Mouse (Mus musculus): ENCODE data around the gene Gm7579. TPM values are rescaled to one million over a fixed set of nuclear protein-coding genes. Genes with fewer than 3 reads are reported as not detected.
"Not testable (repeated sequence)": the region's sequence is repeated elsewhere in the genome, so short reads cannot be mapped to it uniquely, and the experiment has no call there.

Gm7579 gene
- not detected for total RNA-seq (2021)

GRCm38 (mm10) chr7:142211559-142211958 is at the start of gene Gm7579:
Gene Gm7579 (plus strand): TSS chr7:142211859.
- DNase-seq = no peak

DNA sequence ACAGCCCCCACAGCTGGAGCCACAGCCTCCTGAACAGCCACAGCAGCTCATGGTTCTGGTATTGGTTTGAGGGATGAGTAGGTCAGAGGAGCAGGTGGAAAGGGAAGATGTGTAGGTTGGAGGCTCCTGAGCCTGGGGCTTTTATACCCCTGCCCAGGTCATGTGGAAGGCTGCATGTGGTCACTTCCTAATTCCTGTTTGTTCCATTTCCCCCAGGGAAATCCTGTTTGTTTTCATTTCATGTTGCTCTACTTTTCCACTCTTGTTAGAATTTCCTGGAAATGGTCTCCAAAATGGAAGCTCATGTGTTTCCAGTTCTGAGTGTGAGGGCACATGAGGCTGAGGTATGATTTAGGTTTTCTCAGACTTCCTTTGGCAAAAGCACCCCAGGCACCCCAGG is 46.0 kb upstream of the Gm7579 start, which contains the start of gene Gm4553:
Gene Gm4553 (minus strand): TSS at position 101 of the 400 bp plus-strand sequence.
- not testable (repeated sequence) for DNase-seq

DNA sequence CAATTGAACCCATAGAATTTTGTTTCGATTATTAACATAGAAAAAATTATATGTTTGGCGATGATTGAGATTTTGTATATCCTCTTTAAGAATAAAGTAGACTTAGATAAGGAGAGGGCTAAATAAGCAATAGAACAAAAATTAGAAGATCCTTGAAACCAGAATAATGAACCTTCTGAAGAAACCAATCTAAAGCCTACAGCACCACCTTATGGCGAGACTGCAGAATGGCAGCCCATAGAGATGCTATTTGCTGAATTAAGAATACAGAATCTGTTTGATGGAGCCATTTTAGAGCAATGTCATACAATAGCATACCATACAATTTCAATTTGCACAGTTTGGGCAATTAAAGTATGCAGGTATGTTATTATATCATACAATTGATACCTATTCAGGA is 41.8 kb upstream of the Gm7579 start:
- no peak for DNase-seq

GRCm38 (mm10) chr7:142175905-142176304 is 35.8 kb upstream of the Gm7579 start, which contains the start of gene Krtap5-2:
Gene Krtap5-2 (minus strand): TSS chr7:142176005.
- DNase-seq = not testable (repeated sequence)

GRCm38 (mm10) chr7:142178685-142179084 is 33.0 kb upstream of the Gm7579 start:
- peak in 1 of 2 experiments; percentile 9 for DNase-seq

DNA sequence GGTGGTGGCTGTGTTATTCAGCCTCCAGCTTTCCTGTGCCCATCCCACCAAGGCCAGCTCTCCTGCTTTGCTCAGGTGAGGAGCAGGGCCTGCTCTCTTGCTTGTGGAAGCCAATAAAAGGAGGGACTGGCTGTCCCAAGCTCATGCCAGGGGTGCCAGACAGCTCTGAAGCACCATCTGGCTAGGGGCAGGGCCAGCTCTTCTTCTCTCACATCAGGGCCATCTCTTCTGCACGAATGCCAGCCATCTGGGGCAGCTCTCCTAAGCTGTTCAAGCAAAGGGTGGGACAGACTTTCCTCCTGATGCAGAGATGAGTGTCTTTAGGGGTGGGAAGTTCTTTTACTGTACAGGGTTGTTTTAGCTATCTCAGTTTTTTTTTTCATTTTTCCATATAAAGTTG is 30.6 kb upstream of the Gm7579 start:
- DNase-seq = no peak

GRCm38 (mm10) chr7:142188156-142188555 is 23.5 kb upstream of the Gm7579 start:
- DNase-seq = no peak

GRCm38 (mm10) chr7:142190289-142190688 is 21.4 kb upstream of the Gm7579 start, which contains the start of gene Gm10153:
Gene Gm10153 (minus strand): TSS chr7:142190389.
- DNase-seq = no peak

- DNase-seq = no peak
Measured at GRCm38 (mm10) chr7:142198748-142199147, 12.9 kb upstream of the Gm7579 start.

DNA sequence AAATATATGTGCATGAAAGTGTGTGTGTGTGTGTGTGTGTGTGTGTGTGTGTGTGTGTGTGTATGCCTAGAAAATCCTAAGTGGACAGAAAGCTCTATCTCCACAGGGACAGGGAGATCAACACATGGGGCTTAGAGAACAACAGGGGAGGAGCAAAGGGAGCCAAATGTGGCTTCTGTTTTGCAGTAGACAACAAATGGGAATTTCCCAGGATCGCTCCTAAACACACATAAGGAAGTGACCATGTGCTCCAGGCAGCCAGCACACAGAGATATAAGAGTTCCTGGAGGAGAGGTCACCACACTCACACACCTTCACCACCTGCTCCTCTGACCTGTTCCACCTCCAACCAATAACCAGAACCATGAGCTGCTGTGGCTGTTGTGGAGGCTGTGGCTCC is 10.6 kb upstream of the Gm7579 start, which contains the start of gene Krtap5-3:
Gene Krtap5-3 (plus strand): TSS at position 301 of the 400 bp plus-strand sequence.
- no peak for DNase-seq

DNA sequence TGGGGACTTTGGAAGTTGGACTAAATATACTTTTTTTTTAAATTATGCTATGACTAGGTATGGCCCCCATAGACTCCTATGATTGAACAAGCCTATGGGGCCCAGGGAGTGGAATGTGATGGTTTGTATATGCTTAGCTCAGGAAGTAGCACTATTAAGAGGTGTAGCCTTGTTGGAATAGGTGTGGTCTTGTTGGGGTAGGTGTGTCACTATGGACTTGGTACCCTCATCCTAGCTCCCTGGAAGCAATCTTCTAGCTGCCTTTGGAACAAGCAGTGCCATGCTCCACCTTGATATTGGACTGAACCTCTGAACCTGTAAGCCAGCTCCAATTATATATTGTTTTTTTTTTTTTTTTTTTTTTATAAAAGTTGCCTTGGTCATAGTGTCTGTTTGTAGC is 6.2 kb upstream of the Gm7579 start:
- no peak for DNase-seq

DNA sequence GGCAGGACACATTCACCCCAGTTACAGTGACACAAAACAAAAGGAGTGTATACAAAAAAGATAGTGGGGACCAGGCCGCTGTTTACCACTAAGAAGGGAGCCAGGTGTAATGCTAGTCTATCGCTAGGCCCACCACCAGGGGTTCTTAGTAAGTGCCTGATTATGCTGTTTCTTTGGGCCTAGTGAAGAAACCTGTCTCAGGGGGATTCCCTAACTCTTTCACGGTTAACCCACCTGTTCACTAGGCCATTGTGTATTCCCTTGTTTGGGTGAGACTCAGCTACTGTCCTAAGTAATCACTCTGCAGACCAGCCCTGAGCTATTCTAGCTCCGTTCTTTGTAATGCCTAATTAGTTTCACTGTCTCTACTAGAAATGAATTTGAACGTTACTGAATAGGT is 4.8 kb upstream of the Gm7579 start:
- not testable (repeated sequence) for DNase-seq

DNA sequence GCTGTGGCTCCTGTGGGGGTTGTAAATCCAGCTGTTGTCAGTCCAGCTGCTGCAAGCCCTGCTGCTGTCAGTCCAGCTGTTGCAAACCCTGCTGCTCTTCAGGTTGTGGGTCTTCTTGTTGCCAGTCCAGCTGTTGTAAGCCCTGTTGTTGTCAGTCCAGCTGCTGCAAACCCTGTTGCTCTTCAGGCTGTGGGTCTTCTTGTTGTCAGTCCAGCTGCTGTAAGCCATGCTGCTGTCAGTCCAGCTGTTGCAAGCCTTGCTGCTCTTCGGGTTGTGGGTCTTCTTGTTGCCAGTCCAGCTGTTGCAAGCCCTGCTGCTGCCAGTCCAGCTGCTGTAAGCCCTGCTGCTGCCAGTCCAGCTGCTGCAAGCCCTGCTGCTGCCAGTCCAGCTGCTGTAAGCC is 477 bp downstream of the Gm7579 start:
- not testable (repeated sequence) for DNase-seq

GRCm38 (mm10) chr7:142224518-142224917 is 12.9 kb downstream of the Gm7579 start:
- DNase-seq = no peak

GRCm38 (mm10) chr7:142229871-142230270 is 18.2 kb downstream of the Gm7579 start, which contains the start of gene Krtap5-5:
Gene Krtap5-5 (minus strand): TSS chr7:142229971.
- not testable (repeated sequence) for DNase-seq

- no peak for DNase-seq
Measured at GRCm38 (mm10) chr7:142231540-142231939, 19.9 kb downstream of the Gm7579 start.

DNA sequence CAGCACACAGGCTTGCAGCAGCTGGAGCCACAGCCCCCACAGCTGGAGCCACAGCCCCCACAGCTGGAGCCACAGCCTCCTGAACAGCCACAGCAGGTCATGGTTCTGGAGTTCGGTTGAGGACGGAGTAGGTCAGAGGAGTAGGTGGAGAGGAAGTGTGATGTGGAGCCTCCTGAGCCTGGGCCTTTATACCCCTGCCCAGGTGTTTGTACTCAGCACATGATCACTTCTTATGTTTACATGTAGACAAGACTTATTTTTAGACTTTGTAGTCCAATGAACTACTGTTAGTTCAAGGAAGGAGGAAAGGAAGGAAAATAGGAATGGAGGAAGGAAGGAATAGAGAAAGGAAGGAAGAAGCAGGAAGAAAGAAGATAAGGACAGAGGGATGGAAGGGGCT is 29.3 kb downstream of the Gm7579 start, which contains the start of gene Gm40460:
Gene Gm40460 (minus strand): TSS at position 101 of the 400 bp plus-strand sequence.
- no peak for DNase-seq

DNA sequence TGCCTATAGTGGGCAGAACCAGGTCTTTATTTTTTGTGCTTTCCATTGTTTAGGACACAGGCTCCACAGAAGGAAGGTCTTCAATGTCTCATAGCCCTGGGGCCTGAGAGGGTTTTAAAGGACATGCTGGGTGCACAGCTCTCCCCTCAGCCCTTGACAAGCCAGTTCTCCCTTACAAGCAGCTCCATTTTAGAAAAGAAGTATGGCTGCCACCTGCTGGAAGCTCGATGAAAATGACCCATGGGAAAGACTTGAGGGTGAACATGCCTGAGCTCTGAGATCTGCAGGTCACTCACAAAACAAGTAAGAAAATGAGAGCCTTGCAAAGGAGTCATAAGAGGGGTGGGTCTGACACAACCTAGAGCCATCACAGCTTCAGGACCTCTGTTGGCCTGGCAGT is 38.2 kb downstream of the Gm7579 start:
- peak; percentile 13 to 24 for DNase-seq

DNA sequence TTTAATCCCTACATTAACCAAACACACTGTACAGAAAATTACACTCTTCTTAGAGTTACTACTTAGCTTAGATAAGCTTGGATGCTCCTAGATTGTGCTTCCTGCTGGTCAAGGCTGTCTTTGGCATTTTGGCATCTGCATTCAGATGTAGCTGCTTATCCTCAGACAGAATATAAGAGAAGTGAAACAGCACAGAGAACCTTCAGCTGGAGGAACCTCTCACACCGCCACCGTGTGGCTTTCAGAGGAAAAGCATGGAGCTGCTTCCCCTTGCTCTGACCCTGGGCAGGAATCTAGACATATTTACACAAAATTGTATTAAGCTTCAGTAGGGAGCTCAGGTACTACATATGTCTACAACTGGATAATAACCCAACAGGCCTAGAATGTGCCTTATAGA is 43.9 kb downstream of the Gm7579 start:
- peak; percentile 6 to 24 for DNase-seq

- not testable (repeated sequence) for DNase-seq
Measured at GRCm38 (mm10) chr7:142258254-142258653, 46.6 kb downstream of the Gm7579 start, which contains the start of gene Gm2431. Gene Gm2431 (minus strand): TSS chr7:142258354.

All from layer of hippocampus, postnatal 36 days (tissue).